Mouse (Mus musculus) kidney, postnatal 0 days (tissue): ENCODE measurements around the gene Hoxa11. TPM values are rescaled to one million over a fixed set of nuclear protein-coding genes. Genes with fewer than 3 reads are reported as not detected.

Experiments
- ATAC-seq: fragments of 200-750 bp; cut with Nextera tagmentation; replicated peaks from 2 replicates; pipeline ENCODE4 v1.8.0; 2017; ENCODE audit warnings: low read depth, moderate number of reproducible peaks, moderate TSS enrichment, moderate library complexity; ENCODE audit not compliant: low FRiP score
- DNase-seq: peaks from one replicate; pipeline ENCODE4 v3.0.0-alpha.2; 2016; ENCODE audit warnings: low spot score
- H3K27ac ChIP-seq: fragments of 300-500 bp; sonication (generic); 2 replicates; pipeline ENCODE4 v1.5.1; 2014; ENCODE audit warnings: mild to moderate bottlenecking
- H3K27me3 ChIP-seq: fragments of 300-500 bp; sonication (generic); 2 replicates; pipeline ENCODE4 v1.6.1; 2014; ENCODE audit warnings: low read length, mixed read lengths; ENCODE audit not compliant: insufficient read depth
- H3K36me3 ChIP-seq: fragments of 300-500 bp; sonication (generic); 2 replicates; pipeline ENCODE4 v1.6.1; 2014; ENCODE audit warnings: low read length, mixed read lengths; ENCODE audit not compliant: insufficient read depth
- H3K4me1 ChIP-seq: fragments of 300-500 bp; sonication (generic); replicated peaks from 2 replicates; pipeline ENCODE4 v1.6.1; 2014; ENCODE audit warnings: antibody characterized with exemption, low read length, mixed read lengths; ENCODE audit not compliant: insufficient read depth
- H3K4me2 ChIP-seq: fragments of 300-500 bp; sonication (generic); 2 replicates; pipeline ENCODE4 v1.6.1; 2014; ENCODE audit warnings: mild to moderate bottlenecking, low read length, moderate library complexity, mixed read lengths
- H3K4me3 ChIP-seq: fragments of 300-500 bp; sonication (generic); replicated peaks from 2 replicates; pipeline ENCODE4 v1.5.1; 2014; ENCODE audit warnings: low read depth, low read length
- H3K9ac ChIP-seq: fragments of 300-500 bp; sonication (generic); 2 replicates; pipeline ENCODE4 v1.6.1; 2014; ENCODE audit warnings: low read depth, low read length
- H3K9me3 ChIP-seq: fragments of 300-500 bp; sonication (generic); replicated peaks from 2 replicates; pipeline ENCODE4 v1.6.1; 2016; ENCODE audit warnings: low read length, inconsistent platforms, mixed read lengths
- CTCF ChIP-seq: IDR thresholded peaks from 2 replicates; pipeline ENCODE4 v1.5.1; 2016; ENCODE audit warnings: antibody characterized with exemption, low read depth, mild to moderate bottlenecking, moderate library complexity
- WGBS: fragments of 180-500 bp; shearing (Covaris S2); extraction: QIAGEN DNeasy Blood & Tissue Kit; methylation state at CpG from one replicate; pipeline ENCODE4 v1.1.7; 2014; 5-methylcytosine and 5-hydroxymethylcytosine counted together
- polyA plus RNA-seq: library from polyadenylated mRNA; unstranded; fragments of >200 nt; fragmentation: Nextera tagmentation; extraction: Ambion mirVana; gene quantifications from 2 replicates; pipeline ENCODE4 v1.2.1, GENCODE M21; 2015

Gene Hoxa11
- polyA plus RNA-seq, 1 experiment from 2014 or later, result 27.7 TPM

GRCm38 (mm10) chr6:52261751-52262462 lies 16.3 kb upstream of the Hoxa11 start:
- no peak overlapping the region for H3K4me3 ChIP-seq
- no peak overlapping the region for H3K27ac ChIP-seq
- no peak overlapping the region for H3K4me2 ChIP-seq
- DNase-seq (peak; percentile 23), ATAC-seq (no peak)
- peaks cover 72% of the 10 kb centered on the region for H3K27me3 ChIP-seq
- 3% methylated on average over 9 of the region's 9 CpGs for WGBS
- H3K4me1 ChIP-seq, result no peaks in the 10 kb centered on the region; the same call in 1 of the 2 replicates
- H3K9me3 ChIP-seq, result no peaks in the 10 kb centered on the region
- H3K9ac ChIP-seq, result no peak overlapping the region
- H3K36me3 ChIP-seq, result no peaks in the 10 kb centered on the region
- TF ChIP-seq CTCF, result no peak

- Histone ChIP-seq H3K36me3 (no peaks in the 10 kb centered on the region), H3K27ac (no peak within 1 kb of the TSS), H3K4me1 (no peaks in the 10 kb centered on the region; the same call in 1 of the 2 replicates), H3K4me2 (peak within 1 kb of the TSS; percentile 55), H3K9me3 (no peaks in the 10 kb centered on the region), H3K27me3 (peaks cover 64% of the 10 kb centered on the region), H3K4me3 (peak within 1 kb of the TSS; percentile 37), H3K9ac (no peak within 1 kb of the TSS)
- WGBS, result 1% methylated on average over 43 of the region's 72 CpGs
- peak; percentile 17 for DNase-seq
- ATAC-seq, result peak; percentile 48; the same call in 1 of the 2 replicates
- TF ChIP-seq CTCF, result no peak
Observed at GRCm38 (mm10) chr6:52260654-52261575, 15.3 kb upstream of the Hoxa11 start, which contains the start of gene Hoxa13. Hoxa13 (minus strand) TSS chr6:52260880.

- no peak for ATAC-seq
- no peak overlapping the region for H3K27ac ChIP-seq
- H3K4me3 ChIP-seq, result peak overlapping the region; percentile 25
- H3K9ac ChIP-seq, result no peak overlapping the region
- H3K4me1 ChIP-seq, result no peaks in the 10 kb centered on the region; the same call in 1 of the 2 replicates
- peak overlapping the region; percentile 55 for H3K4me2 ChIP-seq
- H3K9me3 ChIP-seq, result no peaks in the 10 kb centered on the region
- H3K36me3 ChIP-seq, result no peaks in the 10 kb centered on the region
- TF ChIP-seq CTCF, result no peak
- peaks cover 61% of the 10 kb centered on the region for H3K27me3 ChIP-seq
- under 1% methylated on average over 39 of the region's 39 CpGs for WGBS
- DNase-seq, result peak; percentile 12
Observed at GRCm38 (mm10) chr6:52259811-52260261, 14.2 kb upstream of the Hoxa11 start.

GRCm38 (mm10) chr6:52259081-52259790 lies 13.6 kb upstream of the Hoxa11 start:
- Histone ChIP-seq H3K9me3 (no peaks in the 10 kb centered on the region), H3K36me3 (no peaks in the 10 kb centered on the region), H3K4me2 (no peak overlapping the region), H3K9ac (no peak overlapping the region), H3K27ac (no peak overlapping the region), H3K4me1 (no peaks in the 10 kb centered on the region; the same call in 1 of the 2 replicates), H3K4me3 (no peak overlapping the region), H3K27me3 (peaks cover 58% of the 10 kb centered on the region)
- ATAC-seq (no peak), DNase-seq (peak; percentile 22)
- WGBS, result 2% methylated on average over 25 of the region's 25 CpGs
- no peak for TF ChIP-seq CTCF

- Histone ChIP-seq H3K9me3 (no peaks in the 10 kb centered on the region), H3K4me1 (peaks cover 8% of the 10 kb centered on the region; the same call in 1 of the 2 replicates), H3K4me2 (no peak overlapping the region), H3K36me3 (no peaks in the 10 kb centered on the region), H3K4me3 (no peak overlapping the region), H3K27me3 (peaks cover 52% of the 10 kb centered on the region), H3K27ac (no peak overlapping the region), H3K9ac (no peak overlapping the region)
- under 1% methylated on average over 6 of the region's 6 CpGs for WGBS
- ATAC-seq (no peak), DNase-seq (peak; percentile 89)
- peak; percentile 83 for TF ChIP-seq CTCF
Observed at GRCm38 (mm10) chr6:52256956-52257355, 11.3 kb upstream of the Hoxa11 start.
